Mouse (Mus musculus) frontal cortex, postnatal 25 days (tissue): Measurements from ENCODE around the gene Pabpc4.
"Not testable (repeated sequence)": the region's sequence is repeated elsewhere in the genome, so short reads cannot be mapped to it uniquely, and the experiment has no call there.

ENCODE experiments used
- DNase-seq, 2 experiments: peaks; one replicate each; pipeline ENCODE4 v3.0.0; 2022; ENCODE audit warnings: low spot score in 2 of 2

Gene Pabpc4

GRCm38 (mm10) chr4:123297195-123297960 lies 35.2 kb downstream of the Pabpc4 start:
- no peak for DNase-seq

- no peak for DNase-seq
These were observed 36.1 kb downstream of the Pabpc4 start for GRCm38 (mm10) chr4:123298226-123298625.

GRCm38 (mm10) chr4:123298980-123299670 lies 37.0 kb downstream of the Pabpc4 start:
- no peak for DNase-seq

- DNase-seq: peak in 1 of 2 experiments; percentile 21
These were observed 43.6 kb downstream of the Pabpc4 start for GRCm38 (mm10) chr4:123305789-123306188.

- no peak for DNase-seq
These were observed 44.8 kb downstream of the Pabpc4 start for GRCm38 (mm10) chr4:123306999-123307398.

- DNase-seq: no peak
These were observed 46.1 kb downstream of the Pabpc4 start for GRCm38 (mm10) chr4:123308292-123308691.

GRCm38 (mm10) chr4:123311845-123312244 lies 49.7 kb downstream of the Pabpc4 start:
- DNase-seq: no peak

GRCm38 (mm10) chr4:123313010-123313409 lies 50.9 kb downstream of the Pabpc4 start:
- no peak for DNase-seq

GRCm38 (mm10) chr4:123314497-123314896 lies 52.3 kb downstream of the Pabpc4 start:
- no peak for DNase-seq

- DNase-seq: not testable (repeated sequence)
These were observed 60.8 kb downstream of the Pabpc4 start for GRCm38 (mm10) chr4:123322910-123323309.

GRCm38 (mm10) chr4:123323534-123323933 lies 61.4 kb downstream of the Pabpc4 start, which contains the start of gene Oxct2a:
Oxct2a (minus strand) TSS chr4:123323634.
- DNase-seq: no peak

- no peak for DNase-seq
These were observed 63.9 kb downstream of the Pabpc4 start for GRCm38 (mm10) chr4:123326087-123326486.

- DNase-seq: no peak
These were observed 65.5 kb downstream of the Pabpc4 start for GRCm38 (mm10) chr4:123327630-123328029.

GRCm38 (mm10) chr4:123328946-123329345 lies 66.8 kb downstream of the Pabpc4 start:
- no peak for DNase-seq

GRCm38 (mm10) chr4:123331326-123331725 lies 69.2 kb downstream of the Pabpc4 start:
- no peak for DNase-seq

GRCm38 (mm10) chr4:123331961-123332360 lies 69.8 kb downstream of the Pabpc4 start:
- DNase-seq: not testable (repeated sequence)

- no peak for DNase-seq
These were observed 71.0 kb downstream of the Pabpc4 start for GRCm38 (mm10) chr4:123333151-123333550.

- DNase-seq: no peak
These were observed 72.0 kb downstream of the Pabpc4 start for GRCm38 (mm10) chr4:123334177-123334576.

GRCm38 (mm10) chr4:123335244-123335643 lies 73.1 kb downstream of the Pabpc4 start:
- not testable (repeated sequence) for DNase-seq

- DNase-seq: no peak
These were observed 73.8 kb downstream of the Pabpc4 start for GRCm38 (mm10) chr4:123335796-123336585.

- DNase-seq: no peak
These were observed 75.5 kb downstream of the Pabpc4 start for GRCm38 (mm10) chr4:123337693-123338092.

- DNase-seq: no peak
These were observed 78.1 kb downstream of the Pabpc4 start for GRCm38 (mm10) chr4:123340232-123340631.
